In genomic region chr5:148952419-148952818, GRCm38 (mm10) we compare ENCODE assay signal across 11 mouse cellular contexts. TPM values are rescaled to one million over a fixed set of nuclear protein-coding genes. Genes with fewer than 3 reads are reported as not detected.
DNase-seq lines count a peak whose midpoint lies in the region; TF ChIP-seq lines count a peak whose summit lies in the region.
"Had no signal": no experiment of that assay in that cellular context is flagged by ENCODE, and none has a peak within 500 bp of the region (broad histone marks: within the 10 kb centered on the region; RNA-seq: fewer than 3 reads in every experiment).

No protein-coding gene starts in this region.

- peaks cover 10% of the 10 kb centered on the region; the same call in 1 of the 2 replicates for H3K4me1 ChIP-seq in kidney, adult 2 months (ENCODE audit: control insufficient read depth, insufficient read depth, low read length)

- peak; percentile 65 for TF ChIP-seq CTCF in kidney, adult 2 months (conservative IDR thresholded peaks at IDR 0.05; ENCODE audit: insufficient read depth, insufficient read length, low read depth, low read length)

- TF ChIP-seq POLR2A in kidney, adult 2 months (IDR thresholded peaks at IDR 0.05; ENCODE audit: low read depth, low read length) = no peak

- H3K36me3 ChIP-seq in kidney, adult 2 months (ENCODE audit: control insufficient read depth, insufficient read depth, low read length) = no peaks in the 10 kb centered on the region
- H3K36me3 ChIP-seq: lung, embryonic 15.5 days had no signal

- H3K27ac ChIP-seq in kidney, adult 2 months (ENCODE audit: insufficient read depth, low read depth, low read length) = no peak overlapping the region
- H3K27ac ChIP-seq: lung, embryonic 15.5 days had no signal

- peak; percentile 55 for DNase-seq in adrenal gland, postnatal 10 days
- no peak for DNase-seq in adrenal gland, adult 2 months
- DNase-seq in kidney, adult 2 months = no peak
- no peak for DNase-seq in kidney, adult 11 months
- DNase-seq in ZHBTc4 (ENCODE audit: low read depth, low spot score) = peak; percentile 82
- DNase-seq in lung, postnatal 25 days (ENCODE audit: low spot score) = peak; percentile 34
- DNase-seq in thymus, postnatal 25 days = peak; percentile 72
- DNase-seq in ovary, adult 18-20 months (ENCODE audit: low spot score) = no peak

- no peaks in the 10 kb centered on the region for H3K27me3 ChIP-seq in kidney, adult 2 months (replicated peaks; ENCODE audit: control insufficient read depth, insufficient read depth, low read length)
- H3K27me3 ChIP-seq: lung, embryonic 15.5 days had no signal

- 69% methylated on average over 6 of the region's 6 CpGs for WGBS in kidney, adult 2 months

- no peak overlapping the region for H3K4me3 ChIP-seq in kidney, adult 2 months (ENCODE audit: insufficient read depth, low read depth, low read length)
- H3K4me3 ChIP-seq: lung, embryonic 15.5 days had no signal

RNA-seq across cellular contexts. Expression of gene Katnal1, which starts 23.3 kb away (rescaled TPM):
- 10 to 100 TPM in 1 of 2 experiments, 1 to 10 TPM in 1; 5.5 to 12.2 TPM for total RNA-seq in adrenal gland, postnatal 10 days (2021)
- total RNA-seq in adrenal gland, adult 2 months (2021) = 10 to 100 TPM in 1 of 2 experiments, 1 to 10 TPM in 1; 6.5 to 10.1 TPM
- 3.2 and 3.8 TPM in 2 replicates for polyA plus RNA-seq in adrenal gland, adult 2 months (2012; rRNA removed)
- 6.6 and 7.5 TPM in 2 replicates for polyA plus RNA-seq in kidney, adult 2 months (2012; rRNA removed)

RNA-seq across cellular contexts. Expression of gene Gm42791, which starts 42.5 kb away (rescaled TPM):
- 1 to 10 TPM; 3.6 to 4.7 TPM for total RNA-seq in adrenal gland, postnatal 10 days (2021)
- 1 to 10 TPM; 6.3 to 6.5 TPM for total RNA-seq in adrenal gland, adult 2 months (2021)
- polyA plus RNA-seq in adrenal gland, adult 2 months (2012; rRNA removed) = not detected in 2 replicates
- not detected in 2 replicates for polyA plus RNA-seq in kidney, adult 2 months (2012; rRNA removed)
- total RNA-seq: ES-E14 had no signal
- polyA plus RNA-seq: frontal cortex, adult 2 months had no signal

Comparison
In these comparisons a context has a peak if more than half of its experiments do, and no peak if none do; other contexts are left out.
1. DNase-seq: peak in adrenal gland, postnatal 10 days (single experiment), ZHBTc4 (single experiment), lung, postnatal 25 days (single experiment) and thymus, postnatal 25 days (single experiment); none in adrenal gland, adult 2 months (single experiment), kidney, adult 2 months (single experiment), kidney, adult 11 months (single experiment) and ovary, adult 18-20 months (single experiment).